Mouse (Mus musculus) MEL-GATA-1-ER (cell line): Measurements from ENCODE around the gene Svop.

Source experiments
- DNase-seq: peaks from one replicate; pipeline ENCODE4 v3.0.0-alpha.2; 2012; ENCODE audit warnings: low read depth; ENCODE audit errors: extremely low read depth

The Svop gene

DNA sequence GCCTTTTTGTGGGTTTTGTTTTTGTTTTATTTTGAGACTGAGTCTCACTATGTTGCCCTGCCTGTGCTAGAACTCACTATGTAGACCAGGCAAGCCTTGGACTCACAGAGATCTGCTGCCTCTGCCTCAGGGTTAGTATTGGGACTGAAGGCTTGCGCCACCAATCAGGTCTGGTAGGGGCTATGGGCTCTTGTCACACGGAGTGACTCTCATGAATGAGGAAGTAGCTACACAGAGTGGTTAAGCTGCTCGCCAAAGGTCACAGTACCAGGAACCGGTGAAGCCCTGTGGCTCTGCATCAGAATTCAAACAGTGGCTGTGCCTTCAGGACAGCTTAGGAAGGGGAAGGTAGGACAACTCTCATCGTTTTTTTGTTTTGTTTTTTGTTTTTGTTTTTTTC is 92.0 kb downstream of the Svop start:
- DNase-seq = peak; percentile 56

DNA sequence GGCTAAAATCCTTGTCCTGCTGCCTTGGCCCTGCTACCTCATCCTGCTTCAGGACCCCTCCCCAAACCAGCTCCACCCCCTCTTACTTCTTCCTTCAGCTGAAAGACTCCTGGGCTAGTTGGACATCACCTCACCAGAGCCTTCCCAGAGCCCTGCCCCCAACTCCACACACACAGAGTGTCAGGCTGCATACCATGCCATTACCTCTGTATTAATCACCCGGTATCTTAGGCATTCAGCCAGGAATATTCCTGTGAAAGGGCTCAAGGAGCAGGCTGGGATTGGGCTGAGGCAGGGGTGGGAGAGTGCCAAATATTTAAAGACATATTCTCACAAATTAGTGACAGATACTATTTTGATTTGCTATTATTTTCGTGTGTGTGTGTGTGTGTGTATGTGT is 94.9 kb downstream of the Svop start:
- no peak for DNase-seq

DNA sequence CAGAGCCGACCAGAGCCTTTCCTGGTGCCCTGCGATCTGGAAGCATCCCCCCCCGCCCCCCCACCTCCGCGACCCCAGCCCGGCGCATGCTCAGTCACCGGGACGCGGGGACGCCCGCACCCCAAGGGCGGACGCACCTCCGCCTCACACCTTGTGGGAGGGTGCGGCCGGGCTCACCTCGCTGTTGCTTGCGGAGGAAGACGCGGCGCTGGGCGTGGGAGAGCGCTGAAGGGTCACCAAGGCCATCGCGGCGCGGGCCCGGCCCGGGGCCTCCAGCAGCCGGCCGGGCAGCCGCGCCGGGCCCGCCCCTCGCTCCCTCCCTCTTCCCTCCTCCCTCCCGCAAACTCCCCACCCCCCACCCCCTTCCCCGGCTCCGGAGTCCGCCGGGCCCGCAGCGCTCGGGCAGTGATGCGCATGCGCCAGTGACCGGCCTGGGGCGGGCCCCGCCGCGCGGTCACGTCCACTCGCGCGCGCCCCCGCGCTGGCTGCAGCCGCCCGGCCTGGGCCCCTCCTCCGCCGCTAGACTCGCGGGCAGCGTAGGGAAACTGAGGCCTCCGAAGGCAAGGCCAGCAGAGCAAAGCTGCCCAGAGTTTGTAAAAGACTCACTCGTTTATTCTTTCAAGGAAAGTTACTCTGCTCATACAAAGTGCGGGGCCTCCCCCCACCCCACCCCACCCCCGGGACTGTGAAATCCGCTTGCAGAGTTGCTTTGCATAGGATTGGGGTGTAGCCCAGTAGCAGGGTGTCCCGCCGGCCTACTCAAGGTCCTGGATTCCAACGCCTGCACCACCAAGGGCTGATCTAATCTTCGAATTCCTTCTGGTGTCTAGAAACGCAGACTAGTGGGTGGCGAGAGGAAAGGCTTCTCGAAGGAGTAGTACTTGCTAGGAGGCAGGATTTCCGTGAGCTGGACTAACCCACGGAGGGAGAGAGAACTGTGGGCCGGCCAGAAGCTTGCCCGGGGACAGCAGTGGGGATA is 97.6 kb downstream of the Svop start, which contains the start of gene Ssh1:
Ssh1 (minus strand) TSS at position 408 of the 979 bp plus-strand sequence.
- DNase-seq = peak; percentile 22

DNA sequence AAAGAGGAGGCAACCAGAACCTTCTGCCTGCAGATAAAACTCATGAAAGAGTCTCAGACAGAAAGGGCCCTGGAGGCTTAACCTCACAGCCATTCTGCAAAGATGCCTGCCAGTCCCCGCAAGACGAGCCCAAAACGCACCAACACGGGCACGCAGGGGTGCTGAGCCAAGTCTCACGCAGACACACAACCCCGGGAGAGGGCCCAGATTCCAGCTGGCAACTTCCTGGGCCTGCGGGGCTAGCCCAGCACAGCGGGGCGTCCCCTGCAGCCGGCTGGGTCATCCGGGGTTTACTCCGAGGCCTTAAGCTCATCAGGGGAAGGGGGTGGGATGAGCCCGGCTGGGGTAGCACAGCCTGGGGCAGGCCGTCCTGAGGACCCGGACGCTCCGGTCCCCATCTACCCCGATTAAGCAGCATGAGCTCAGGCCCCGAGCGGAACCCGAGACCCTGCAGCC is 98.3 kb downstream of the Svop start:
- peak; percentile 25 for DNase-seq

DNA sequence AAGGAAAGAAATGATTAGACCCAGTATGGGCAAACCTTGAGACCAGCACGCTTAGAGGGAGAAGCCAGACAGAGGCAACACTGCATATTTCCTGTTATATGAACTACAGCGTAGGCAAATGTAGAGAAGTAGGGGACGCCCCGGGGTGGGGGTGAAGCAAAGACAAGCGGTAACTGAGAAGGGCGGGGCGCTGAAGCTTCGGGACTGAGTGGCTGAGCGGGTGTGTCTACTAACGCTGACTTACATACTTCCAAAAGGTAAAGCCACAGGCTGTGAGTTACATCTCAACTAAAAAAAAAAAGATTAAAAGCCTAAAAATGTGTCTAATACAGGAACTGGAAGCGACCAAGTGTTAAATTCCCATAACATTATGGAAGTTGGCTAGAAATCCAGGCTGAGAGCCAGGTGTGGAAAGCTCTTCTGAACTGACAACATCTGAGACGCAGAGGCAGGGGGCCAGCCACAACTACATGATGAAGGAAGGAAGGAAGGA is 99.0 kb downstream of the Svop start:
- peak; percentile 36 for DNase-seq

DNA sequence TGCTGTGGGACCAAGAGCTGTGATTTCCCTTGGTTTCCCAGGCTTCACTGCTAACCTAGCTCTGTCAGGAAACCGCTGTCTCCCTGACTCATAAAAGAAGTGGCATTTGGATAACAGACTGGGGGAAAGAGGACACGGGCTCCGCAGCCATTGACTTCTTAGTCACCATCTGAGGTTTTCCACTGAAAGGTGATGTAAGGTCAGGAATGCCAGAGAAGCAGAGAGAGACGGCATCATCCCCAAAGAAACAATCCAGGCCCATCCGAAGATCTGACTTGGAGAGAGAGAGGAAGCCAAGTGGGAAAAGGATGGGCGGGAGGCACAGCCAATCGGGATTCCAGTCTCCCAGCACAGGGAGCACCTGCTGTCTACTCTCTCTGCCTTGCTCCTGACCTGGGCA is 100.2 kb downstream of the Svop start:
- DNase-seq = no peak

DNA sequence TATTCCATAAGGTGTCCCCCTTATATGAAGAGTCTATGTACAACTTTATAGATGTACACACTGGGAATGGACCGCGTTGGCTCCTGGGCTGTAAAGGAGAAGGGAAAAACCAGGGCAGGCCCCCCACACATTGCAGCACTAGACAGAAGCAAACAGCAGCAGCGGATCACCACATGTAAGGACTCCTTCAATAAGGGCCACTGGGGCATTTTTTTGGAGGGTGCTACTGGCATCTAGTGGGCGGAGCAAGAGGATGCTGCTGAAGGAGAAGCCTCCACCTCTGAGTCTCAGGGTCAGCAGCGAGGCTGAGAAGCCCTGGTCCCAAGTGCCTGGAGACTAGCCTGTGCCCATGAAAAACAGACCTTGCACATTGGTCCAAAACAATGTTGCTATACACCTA is 100.8 kb downstream of the Svop start:
- DNase-seq = no peak

DNA sequence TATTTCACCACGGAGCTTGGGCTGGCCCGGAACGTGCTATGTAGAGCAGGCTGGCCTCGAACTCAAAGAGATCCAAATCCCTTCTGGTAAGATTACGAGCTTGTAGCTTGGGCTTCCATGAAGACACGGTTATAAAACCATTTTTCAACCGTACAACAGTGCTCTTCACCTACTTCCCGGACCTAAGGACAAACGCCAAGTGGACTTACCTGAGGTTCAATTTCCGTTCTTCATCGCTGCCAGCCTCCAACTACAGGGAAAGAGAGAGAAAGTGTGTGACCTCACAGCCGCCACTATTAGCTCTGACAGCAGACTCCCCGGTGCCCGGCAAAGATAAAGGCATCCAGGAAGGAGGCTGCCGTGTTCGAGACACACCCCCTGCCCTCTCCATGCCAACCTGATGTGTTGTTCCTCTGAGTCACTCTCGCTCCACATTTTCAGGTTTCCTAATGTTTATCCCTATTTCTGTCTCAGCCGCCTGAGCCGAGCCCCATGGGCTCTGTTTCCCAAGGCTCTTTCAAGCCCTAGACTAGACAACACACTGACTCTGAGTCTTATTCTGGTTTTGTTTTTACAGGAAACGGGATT is 101.8 kb downstream of the Svop start:
- peak; percentile 36 for DNase-seq

DNA sequence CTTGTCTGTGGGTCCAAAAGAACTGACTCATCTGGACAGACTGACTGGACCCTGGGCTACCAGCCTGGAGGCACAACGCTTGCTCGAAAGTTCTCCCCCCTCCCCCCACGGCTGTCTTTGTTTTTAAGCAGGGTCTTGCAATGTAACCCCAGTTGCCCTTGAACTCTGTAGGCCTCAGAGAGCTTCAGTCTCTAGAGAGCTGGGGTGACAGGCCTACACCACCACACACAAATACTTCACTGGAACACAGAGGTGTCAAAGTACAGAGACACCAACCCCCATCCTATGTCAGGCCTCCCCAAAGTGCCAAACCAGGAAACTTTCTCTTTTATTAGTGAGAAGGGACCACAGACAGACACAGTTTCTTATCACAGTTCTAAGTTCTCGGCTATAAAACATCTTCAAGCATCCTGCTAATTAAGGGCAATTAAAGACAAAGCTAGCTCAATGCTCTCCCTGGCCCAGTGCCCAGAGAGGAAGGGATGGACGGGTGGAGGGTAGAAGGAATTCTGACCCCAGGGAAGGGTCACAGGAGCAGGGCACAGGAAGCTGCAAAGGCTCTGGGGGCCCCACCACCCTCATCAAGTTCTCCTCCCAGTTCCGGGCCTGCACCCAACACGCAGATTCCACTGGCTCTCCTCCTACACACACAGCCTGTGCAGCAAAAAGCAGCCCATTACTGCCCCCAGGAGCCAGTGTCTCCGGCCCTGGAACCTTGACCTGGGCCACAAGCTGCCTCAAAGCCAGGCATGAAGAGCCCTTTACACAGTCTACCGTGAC is 105.0 kb downstream of the Svop start:
- DNase-seq = no peak

DNA sequence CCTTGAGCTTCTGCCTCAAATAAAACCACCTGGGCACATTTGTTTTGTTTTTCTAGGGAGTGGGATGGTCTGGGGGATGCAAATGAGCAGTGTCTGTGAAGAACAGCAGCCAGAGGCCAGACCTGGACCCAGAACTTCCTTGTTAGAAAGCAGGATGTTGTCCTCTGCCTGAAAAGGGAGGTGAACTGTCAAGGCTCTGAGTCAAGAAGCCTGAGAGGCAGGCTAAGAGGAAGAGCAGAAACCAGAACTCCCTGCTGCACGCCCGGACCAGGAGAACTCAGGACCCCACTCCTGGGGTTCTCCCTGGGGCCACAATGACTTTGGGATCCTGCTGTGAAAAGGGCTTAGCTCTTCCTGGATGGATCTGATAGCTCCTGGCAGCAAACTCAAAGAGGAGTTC is 105.6 kb downstream of the Svop start:
- DNase-seq = no peak

DNA sequence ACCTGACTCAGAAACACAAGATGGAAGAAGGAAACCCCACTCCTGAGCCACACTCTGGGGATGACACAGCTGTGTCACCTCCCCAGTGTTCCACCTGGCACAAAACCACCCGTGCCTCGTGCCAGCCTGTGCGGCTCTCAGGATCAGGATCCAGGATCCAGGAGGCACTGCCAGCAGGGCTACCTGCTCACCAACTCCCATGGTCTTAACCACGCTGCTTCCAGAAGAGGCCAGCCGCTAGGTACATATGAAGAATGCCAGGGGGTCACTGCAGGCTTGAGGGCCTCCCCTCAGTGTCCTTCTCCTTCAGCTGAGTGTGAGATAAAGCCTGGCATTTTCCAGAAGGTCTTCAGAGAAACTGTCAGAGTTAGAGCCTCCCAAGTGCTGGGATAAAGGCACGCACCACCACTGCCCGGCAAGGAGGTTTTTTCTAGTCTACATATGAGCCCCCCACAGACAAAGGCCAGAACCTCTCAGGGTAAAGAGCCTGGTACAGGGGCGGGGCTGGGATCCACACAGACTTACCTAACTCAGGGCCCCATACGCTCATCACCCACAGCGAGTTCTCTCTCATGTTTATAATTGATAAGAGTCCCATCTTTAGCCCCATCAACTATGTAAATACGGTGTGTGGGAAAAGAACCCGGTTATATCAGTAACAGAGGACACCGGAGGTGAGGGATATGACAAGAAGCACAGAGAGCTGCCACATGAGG is 107.2 kb downstream of the Svop start:
- no peak for DNase-seq

DNA sequence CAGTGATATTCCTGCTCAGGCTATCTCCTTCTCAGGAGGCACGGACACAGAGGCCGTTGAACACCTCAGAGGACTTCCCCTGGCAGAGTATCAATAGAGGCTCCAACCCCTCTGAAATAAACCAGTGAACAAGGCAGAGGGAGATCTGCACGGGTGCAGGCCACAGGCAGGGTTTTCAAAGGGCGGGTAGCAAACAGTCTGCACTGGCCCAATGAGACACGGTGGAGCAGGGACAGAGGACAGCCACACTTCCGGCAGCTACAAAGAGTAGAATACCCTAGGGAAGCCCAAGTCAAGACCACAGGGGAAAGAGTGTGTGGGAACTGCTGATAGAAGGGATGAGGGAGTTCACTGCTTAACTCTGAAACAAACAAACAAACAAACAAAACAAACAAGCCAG is 107.8 kb downstream of the Svop start:
- no peak for DNase-seq

DNA sequence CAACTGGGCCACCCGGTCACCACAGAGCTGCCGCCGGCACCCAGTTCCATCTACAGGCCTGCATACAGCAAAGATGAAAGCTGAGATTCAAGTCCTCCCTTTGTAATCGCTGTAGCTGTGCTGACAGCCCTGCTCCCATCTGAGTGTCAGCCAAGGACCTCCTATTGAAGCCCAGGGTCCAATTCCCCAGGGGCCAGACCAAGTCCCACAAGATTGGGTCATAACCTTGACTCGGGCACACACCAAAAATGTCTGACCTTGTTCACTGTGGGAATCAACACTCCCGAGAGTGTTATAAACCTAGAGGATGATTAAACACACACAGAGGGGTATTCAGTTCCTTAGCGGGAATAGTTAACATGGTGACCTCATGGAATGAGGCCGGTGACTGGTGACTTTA is 109.5 kb downstream of the Svop start:
- DNase-seq = no peak

DNA sequence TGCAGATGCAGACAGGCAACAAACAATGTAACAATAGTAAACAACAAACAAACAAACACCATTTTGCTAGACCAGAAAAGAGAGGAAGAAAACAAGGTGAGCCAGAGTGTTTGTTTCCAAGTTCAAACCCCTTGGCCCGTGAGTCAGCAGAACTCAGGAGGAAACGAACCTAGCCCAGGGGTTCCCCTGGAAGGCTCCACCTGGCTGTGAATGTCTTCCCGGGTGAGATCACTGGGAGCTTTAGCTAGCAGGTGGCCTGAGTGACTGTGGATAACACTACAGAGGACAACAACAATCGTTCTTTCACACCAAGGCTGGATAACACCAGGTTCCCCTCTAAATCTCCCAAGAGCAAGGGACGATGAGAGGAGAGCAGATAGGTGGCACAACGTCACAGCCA is 110.2 kb downstream of the Svop start:
- DNase-seq = no peak

DNA sequence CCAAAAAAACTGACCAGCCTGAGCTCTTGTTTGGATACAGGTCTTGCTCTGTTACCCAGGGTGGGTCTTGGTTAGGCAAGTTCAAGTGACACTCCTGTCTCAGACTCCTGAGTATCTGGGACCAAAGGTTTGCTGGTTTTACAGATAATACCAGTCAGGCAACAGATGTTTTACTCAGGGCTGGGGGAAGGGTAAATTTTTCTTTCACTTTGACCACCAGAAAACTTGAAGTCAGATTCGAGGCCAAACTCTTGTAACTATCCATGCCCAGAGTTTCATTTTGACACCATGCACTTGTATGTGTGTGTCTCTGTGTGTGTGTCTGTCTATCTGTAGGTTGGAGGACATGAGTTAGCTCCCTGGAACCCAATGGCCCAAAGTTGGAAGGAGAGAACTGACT is 110.9 kb downstream of the Svop start:
- no peak for DNase-seq

DNA sequence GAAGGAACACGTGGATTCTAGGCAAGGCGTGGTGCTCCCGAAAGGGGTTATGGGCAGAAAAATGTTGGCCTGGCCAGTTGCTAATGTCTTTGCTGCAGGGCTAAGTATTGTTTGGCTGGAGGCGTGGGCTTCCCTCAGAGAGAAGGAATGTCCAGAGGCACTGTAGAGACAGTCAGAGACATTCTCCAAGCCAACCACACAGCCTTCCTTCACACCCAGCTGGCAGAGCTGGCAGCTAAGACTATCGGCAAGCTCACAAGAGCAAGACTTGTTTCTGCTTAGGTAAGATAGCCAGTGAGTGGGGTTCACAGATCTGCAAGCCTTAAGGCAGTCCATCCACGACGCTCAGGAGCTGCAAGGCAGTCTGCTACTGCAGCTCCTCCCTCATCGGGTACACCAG is 114.1 kb downstream of the Svop start:
- DNase-seq = no peak
